Mouse (Mus musculus) heart, adult 2 months (tissue): ENCODE measurements around the gene Wwox. TPM values are rescaled to one million over a fixed set of nuclear protein-coding genes. Genes with fewer than 3 reads are reported as not detected.

Source experiments
- DNase-seq, 2 experiments: peaks; one replicate each; pipeline ENCODE4 v3.0.0; 2021
- H3K27ac ChIP-seq: fragments of 200-600 bp; 2 replicates; pipeline ENCODE4 v1.8.1; 2022
- H3K27me3 ChIP-seq: fragments of 200-500 bp; 2 replicates; pipeline ENCODE4 v1.6.1; 2012; ENCODE audit warnings: mild to moderate bottlenecking, low read length, inconsistent platforms, mixed read lengths; ENCODE audit not compliant: control insufficient read depth, insufficient read depth
- H3K36me3 ChIP-seq: fragments of 200-500 bp; 2 replicates; pipeline ENCODE4 v1.6.1; 2012; ENCODE audit warnings: low read length, inconsistent platforms; ENCODE audit not compliant: control insufficient read depth, insufficient read depth
- H3K4me1 ChIP-seq: fragments of 200-500 bp; 2 replicates; pipeline ENCODE4 v1.6.1; 2011; ENCODE audit warnings: low read length; ENCODE audit not compliant: control insufficient read depth, insufficient read depth
- H3K4me3 ChIP-seq: fragments of 200-600 bp; 2 replicates; pipeline ENCODE4 v1.8.1; 2022
- H3K79me2 ChIP-seq: fragments of 200-500 bp; replicated peaks from 2 replicates; pipeline ENCODE4 v1.6.1; 2012; ENCODE audit warnings: mild to moderate bottlenecking, inconsistent platforms, low read length, moderate library complexity, mixed read lengths; ENCODE audit not compliant: control insufficient read depth, insufficient read depth
- H3K9ac ChIP-seq: fragments of 200-500 bp; 2 replicates; pipeline ENCODE4 v1.6.1; 2012; ENCODE audit warnings: low read depth, mild to moderate bottlenecking, control low read depth, inconsistent platforms, low read length, mixed read lengths
- CTCF ChIP-seq: fragments of 200-600 bp; IDR thresholded peaks from 2 replicates; pipeline ENCODE4 v1.8.1; 2022; ENCODE audit warnings: antibody characterized with exemption, mild to moderate bottlenecking, moderate library complexity
- EP300 ChIP-seq: fragments of 200-500 bp; IDR thresholded peaks from 2 replicates; pipeline ENCODE4 v1.6.1; 2011; ENCODE audit warnings: low read depth, low read length, control low read depth; ENCODE audit not compliant: insufficient read depth
- POLR2A ChIP-seq: fragments of 200-500 bp; IDR thresholded peaks from 2 replicates; pipeline ENCODE4 v1.6.1; 2011; ENCODE audit warnings: mild to moderate bottlenecking, low read depth, low read length, control low read depth; ENCODE audit not compliant: insufficient read depth
- WGBS: fragments of 180-500 bp; shearing (Covaris S2); methylation state at CpG from one replicate; pipeline ENCODE4 v1.1.7; 2018; 5-methylcytosine and 5-hydroxymethylcytosine counted together
- intact Hi-C: fragments of 180-260 bp; cut with DNase I; formaldehyde crosslinking; loops from one replicate; pipeline ENCODE4 v1.15.1; 2025
- polyA plus RNA-seq: library from polyadenylated mRNA; depleted of rRNA; stranded (reverse); fragments of >200 nt; gene quantifications from 2 replicates; pipeline ENCODE4 v1.2.3, GENCODE M21; 2012
- total RNA-seq, 2 experiments: library from RNA; stranded (reverse); gene quantifications; 2 replicates each; pipeline ENCODE4 v1.2.3; 2021

Wwox gene
- total and polyA plus RNA-seq, 3 experiments = 3.3 to 4.6 (median 4.6) TPM

- Histone ChIP-seq H3K27ac (no peak overlapping the region), H3K79me2 (no peaks in the 10 kb centered on the region), H3K36me3 (no peaks in the 10 kb centered on the region), H3K27me3 (no peaks in the 10 kb centered on the region), H3K9ac (no peak overlapping the region), H3K4me3 (no peak overlapping the region), H3K4me1 (no peaks in the 10 kb centered on the region)
- DNase-seq = no peak
- intact Hi-C loops = no loop called here
- 88% methylated on average over 9 of the region's 9 CpGs for WGBS
- no peak for TF ChIP-seq EP300
- TF ChIP-seq CTCF = peak; percentile 42
These were observed 444.5 kb downstream of the Wwox start for GRCm38 (mm10) chr8:114883967-114884366.

DNA sequence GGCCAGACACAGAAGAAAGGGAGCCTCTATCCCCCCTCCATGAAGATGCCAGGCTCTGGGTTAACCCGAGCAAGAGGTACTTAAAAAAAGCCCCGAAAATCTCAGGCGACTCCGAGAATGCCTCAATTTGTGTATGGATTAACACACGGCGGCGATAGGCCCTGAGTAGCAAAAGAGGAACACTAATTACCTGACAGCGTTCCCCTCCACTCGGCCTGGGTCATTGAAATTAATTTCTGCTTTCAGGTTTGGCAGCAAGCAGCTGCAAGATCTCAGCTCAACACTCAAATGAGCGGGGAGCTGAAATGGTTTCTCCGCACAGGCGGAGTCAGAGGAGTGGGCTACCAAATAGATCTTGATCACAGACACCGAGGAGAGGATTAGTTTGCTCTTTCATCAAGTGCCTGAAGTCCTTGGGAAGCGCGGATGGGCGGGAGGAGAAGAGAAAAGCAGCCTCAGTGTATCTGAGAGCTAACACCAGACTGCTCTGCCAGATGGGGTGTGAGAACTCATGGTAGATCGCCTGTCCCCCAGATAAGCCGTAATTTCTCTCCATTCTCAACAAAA, 445.7 kb downstream of the Wwox start:
- TF ChIP-seq EP300 = no peak
- no peak for TF ChIP-seq CTCF
- TF ChIP-seq POLR2A = no peak
- Histone ChIP-seq H3K4me1 (no peaks in the 10 kb centered on the region), H3K36me3 (no peaks in the 10 kb centered on the region), H3K9ac (no peak overlapping the region), H3K4me3 (no peak overlapping the region), H3K27me3 (no peaks in the 10 kb centered on the region), H3K27ac (no peak overlapping the region), H3K79me2 (no peaks in the 10 kb centered on the region)
- intact Hi-C loops = no loop called here
- 72% methylated on average over 18 of the region's 18 CpGs for WGBS
- DNase-seq = no peak

DNA sequence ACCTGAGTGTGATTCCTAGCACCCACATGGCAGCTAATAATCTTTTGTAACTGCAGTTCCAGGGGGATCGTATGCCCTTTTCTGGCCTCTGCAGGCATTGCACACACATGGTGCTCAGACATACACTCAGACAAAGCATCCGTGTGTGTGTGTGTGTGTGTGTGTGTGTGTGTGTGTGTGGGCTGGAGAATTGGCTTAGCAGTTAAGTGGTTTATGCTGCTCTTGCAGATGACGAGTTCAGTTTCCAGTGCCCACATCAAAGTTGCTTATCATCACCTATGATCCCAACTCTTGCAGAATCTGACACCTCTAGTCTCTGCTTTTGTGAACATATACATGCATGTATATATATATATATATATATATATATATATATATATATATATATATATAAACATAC, 448.9 kb downstream of the Wwox start:
- intact Hi-C loops = no loop called here
- TF ChIP-seq CTCF (no peak), EP300 (no peak), POLR2A (no peak)
- DNase-seq = no peak

GRCm38 (mm10) chr8:114889578-114890374, 450.3 kb downstream of the Wwox start:
- H3K27me3 ChIP-seq = no peaks in the 10 kb centered on the region
- H3K36me3 ChIP-seq = no peaks in the 10 kb centered on the region
- no peak overlapping the region for H3K27ac ChIP-seq
- no peaks in the 10 kb centered on the region for H3K4me1 ChIP-seq
- no peak overlapping the region for H3K4me3 ChIP-seq
- no peak for TF ChIP-seq EP300
- TF ChIP-seq POLR2A = no peak
- no peak for TF ChIP-seq CTCF
- WGBS = 73% methylated on average over 16 of the region's 16 CpGs
- intact Hi-C loops = no loop called here
- H3K79me2 ChIP-seq = no peaks in the 10 kb centered on the region
- no peak overlapping the region for H3K9ac ChIP-seq
- no peak for DNase-seq

More for the DNA sequence above, 448.9 kb downstream of the Wwox start:
- H3K36me3 ChIP-seq = no peaks in the 10 kb centered on the region
- no peak overlapping the region for H3K9ac ChIP-seq
- H3K79me2 ChIP-seq = no peaks in the 10 kb centered on the region
- H3K27ac ChIP-seq = no peak overlapping the region
- no peaks in the 10 kb centered on the region for H3K27me3 ChIP-seq
- WGBS = 81% methylated on average over 3 of the region's 3 CpGs
- H3K4me3 ChIP-seq = no peak overlapping the region
- H3K4me1 ChIP-seq = no peaks in the 10 kb centered on the region

DNA sequence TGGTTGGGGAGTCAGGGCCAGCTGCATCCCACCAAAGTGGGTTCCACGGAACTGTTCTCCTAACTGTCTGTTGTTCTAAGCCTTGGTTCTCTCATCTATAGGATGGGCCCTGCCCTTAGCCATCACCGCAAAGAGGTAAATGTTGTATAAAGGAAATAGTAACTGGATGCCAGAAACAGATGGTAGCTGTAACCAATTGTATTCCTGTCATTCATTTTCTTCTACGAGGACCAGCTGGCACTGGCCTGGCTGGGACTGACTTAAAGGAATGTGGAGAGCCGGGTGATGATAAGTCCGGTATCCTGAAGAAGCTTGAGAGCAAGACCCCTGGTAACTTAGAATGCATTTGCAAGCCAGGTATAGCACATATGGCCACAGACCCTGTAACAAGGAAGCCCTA, 451.0 kb downstream of the Wwox start:
- Histone ChIP-seq H3K36me3 (no peaks in the 10 kb centered on the region), H3K79me2 (no peaks in the 10 kb centered on the region), H3K9ac (no peak overlapping the region), H3K27ac (no peak overlapping the region), H3K4me1 (no peaks in the 10 kb centered on the region), H3K4me3 (no peak overlapping the region), H3K27me3 (no peaks in the 10 kb centered on the region)
- intact Hi-C loops = no loop called here
- WGBS = 45% methylated on average over 5 of the region's 5 CpGs
- DNase-seq = no peak
- TF ChIP-seq EP300 (no peak), POLR2A (no peak), CTCF (no peak)

DNA sequence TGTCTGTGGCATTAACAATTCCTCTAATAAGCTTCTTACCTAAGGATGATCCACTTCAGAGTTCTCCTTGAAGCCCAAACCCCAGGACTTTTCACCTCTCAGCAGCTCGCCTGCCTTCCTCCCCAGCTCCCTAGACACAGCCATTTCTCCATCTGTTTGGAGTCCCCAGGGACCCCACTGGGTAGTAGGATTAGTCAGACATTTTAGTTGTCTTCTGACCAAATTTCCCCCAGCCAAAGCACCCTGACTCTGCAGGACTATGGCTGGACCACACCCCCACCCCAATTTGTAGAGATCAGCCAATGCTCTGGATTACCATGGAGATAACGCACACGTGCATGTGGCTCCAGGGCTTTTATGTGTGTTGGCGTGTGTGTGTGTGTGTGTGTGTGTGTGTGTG, 451.8 kb downstream of the Wwox start:
- Histone ChIP-seq H3K36me3 (no peaks in the 10 kb centered on the region), H3K4me3 (no peak overlapping the region), H3K27ac (no peak overlapping the region), H3K79me2 (no peaks in the 10 kb centered on the region), H3K4me1 (no peaks in the 10 kb centered on the region), H3K27me3 (no peaks in the 10 kb centered on the region), H3K9ac (no peak overlapping the region)
- TF ChIP-seq POLR2A (no peak), CTCF (no peak), EP300 (no peak)
- intact Hi-C loops = no loop called here
- no peak for DNase-seq
- 79% methylated on average over 4 of the region's 4 CpGs for WGBS
